Mouse (Mus musculus) heart, adult 18-20 months (tissue): ENCODE measurements around the gene Prkg1. TPM values are rescaled to one million over a fixed set of nuclear protein-coding genes. Genes with fewer than 3 reads are reported as not detected.
"Not testable (repeated sequence)": the region's sequence is repeated elsewhere in the genome, so short reads cannot be mapped to it uniquely, and the experiment has no call there.

Experiments used
- DNase-seq, 2 experiments: peaks; one replicate each; pipeline ENCODE4 v3.0.0; 2021 to 2022; ENCODE audit warnings: mixed read lengths in 1 of 2
- total RNA-seq, 2 experiments: library from RNA; stranded (reverse); gene quantifications; 2 replicates each; pipeline ENCODE4 v1.2.3; 2021

Gene Prkg1
- total RNA-seq, 2 experiments from 2014 or later: 11.2 to 11.5 TPM

DNA sequence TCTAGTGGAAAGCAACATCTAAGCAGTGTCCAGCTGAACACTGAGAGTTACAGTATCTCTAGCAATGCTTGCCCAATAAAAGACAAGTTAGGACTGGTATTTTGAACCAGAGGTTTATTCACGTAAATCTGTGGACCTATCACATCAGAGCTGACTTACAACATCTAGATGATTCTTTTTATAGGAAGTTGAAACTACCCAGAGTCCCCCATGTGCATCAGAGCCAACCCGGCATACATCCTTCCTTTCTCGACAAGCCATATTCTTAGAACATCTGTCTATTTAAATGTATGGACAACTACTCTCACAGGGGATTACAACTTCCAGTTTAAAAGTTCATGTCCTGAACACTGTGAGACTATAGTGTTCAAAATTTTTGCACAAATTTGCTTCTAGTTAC, 460.1 kb downstream of the Prkg1 start:
- DNase-seq: no peak

DNA sequence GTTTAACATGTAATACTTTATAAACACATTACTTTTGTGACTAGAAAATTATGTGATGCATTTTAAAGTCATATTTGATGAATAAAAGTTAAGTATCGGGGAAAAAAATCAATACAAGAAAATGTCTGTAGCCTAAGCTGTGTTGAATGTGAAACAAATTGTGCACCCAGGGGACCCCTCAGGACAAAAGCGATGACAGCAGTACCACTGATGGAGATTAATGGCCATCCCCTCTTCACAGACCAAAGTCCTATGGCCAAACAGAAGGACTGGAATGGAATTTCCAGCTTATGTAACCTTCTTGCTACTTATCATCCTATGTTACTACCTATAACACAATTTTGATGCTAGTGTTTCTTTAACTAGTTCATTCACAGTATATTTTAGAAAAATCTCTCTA, 473.6 kb downstream of the Prkg1 start:
- no peak for DNase-seq

DNA sequence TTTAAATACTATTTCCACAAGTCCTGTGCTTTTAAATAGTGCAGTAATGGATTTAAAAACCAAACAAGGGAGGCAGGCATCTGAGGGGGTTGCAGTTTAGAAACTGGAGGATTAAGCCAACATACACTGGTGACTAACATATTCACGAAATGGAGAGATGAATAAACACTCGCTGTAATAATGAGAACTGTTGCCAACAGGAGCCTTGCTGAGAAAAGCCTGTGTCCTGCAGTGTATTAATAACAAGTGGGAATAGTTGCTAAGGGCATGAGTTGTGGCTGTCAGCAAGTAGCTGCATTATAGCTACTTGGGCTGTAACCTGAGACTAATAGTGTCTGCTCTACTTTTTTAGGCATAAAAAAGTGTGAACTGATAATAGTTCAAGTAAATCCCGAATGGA, 480.3 kb downstream of the Prkg1 start:
- no peak for DNase-seq

DNA sequence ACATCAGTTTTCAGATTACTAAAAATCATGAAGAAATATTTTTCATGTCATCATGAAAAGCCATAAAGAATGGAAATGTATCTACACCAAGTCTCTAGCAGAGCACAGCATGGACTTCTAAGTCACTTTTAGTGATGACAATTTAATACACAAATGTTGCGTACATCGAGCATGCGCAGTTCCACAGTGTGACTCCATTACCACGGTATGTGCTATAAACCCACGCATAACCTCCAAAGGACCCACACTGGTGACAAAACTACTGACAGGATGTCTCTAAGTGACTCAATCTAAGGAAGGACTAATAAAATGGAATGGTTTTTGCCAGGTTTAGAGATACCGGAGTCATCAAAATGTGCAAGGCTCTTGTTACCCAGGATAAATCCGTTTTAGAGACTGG, 480.7 kb downstream of the Prkg1 start:
- DNase-seq: no peak

DNA sequence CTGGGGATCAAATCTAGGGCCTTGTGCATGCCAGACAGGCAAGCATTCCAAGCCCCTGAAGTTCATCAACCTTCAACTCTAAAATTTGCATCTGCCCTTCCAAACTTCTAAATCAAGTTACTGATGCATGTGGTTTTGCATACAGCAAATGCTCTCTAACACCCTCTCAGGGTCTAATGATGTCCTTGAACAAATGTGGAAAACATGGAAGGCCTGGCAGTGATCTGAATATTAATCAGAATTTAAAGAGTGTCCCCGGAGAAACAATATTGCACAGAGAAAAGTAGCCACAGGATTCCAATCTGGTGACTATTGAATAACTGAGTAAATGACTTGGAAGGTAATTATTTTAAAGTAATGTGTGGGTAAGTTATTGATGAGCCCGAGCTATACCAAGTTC, 481.2 kb downstream of the Prkg1 start:
- DNase-seq: no peak

DNA sequence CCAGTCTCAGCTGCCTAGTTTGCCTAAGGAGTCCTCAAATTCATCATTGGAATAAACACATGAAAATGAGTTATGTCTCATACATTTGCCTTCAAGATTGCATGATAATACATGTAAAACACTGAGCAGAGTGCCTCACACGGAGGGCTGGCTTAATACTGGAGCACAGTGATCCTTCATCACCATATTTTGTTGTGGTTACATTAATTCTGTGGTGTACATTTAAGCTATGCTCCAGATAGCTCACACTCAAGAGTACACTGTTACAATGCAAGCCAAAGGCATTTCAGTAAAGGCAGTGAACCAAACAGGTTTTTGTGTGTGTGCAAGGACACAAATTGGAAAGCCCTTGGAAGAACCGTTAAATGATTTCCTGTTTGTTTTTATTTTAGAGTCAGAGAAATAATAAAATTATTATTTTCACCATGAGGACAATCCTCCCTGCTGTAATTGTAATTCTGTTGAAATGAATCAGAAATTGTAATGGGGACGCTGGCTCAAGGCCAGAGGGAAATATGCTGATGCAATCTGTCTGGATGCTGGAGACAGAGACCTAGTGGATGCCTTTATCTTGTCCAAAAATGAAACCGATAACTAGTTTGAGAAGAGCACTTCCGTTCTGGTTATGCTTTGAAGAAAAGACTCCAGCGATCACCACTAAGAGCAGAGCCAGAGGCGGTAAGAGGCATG, 484.9 kb downstream of the Prkg1 start:
- peak; percentile 49 to 63 for DNase-seq

DNA sequence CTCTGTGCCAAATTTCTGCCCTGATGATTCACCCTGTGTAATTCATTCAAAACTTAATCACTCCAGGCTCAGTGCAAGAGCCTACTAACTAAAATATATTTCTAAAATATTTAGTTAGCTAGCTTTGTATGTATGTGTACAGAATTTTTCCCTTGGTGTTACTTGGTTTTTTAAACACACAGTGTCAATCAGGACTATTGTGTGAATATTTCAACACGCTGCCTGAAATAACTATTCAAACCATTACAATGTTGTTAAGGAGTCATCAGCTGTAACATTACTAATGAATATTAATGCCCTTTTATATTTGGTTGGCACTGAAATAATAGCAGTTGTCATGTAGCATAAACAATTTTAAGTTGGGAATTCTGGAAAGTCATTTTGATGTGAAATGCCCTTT, 502.4 kb downstream of the Prkg1 start:
- no peak for DNase-seq

DNA sequence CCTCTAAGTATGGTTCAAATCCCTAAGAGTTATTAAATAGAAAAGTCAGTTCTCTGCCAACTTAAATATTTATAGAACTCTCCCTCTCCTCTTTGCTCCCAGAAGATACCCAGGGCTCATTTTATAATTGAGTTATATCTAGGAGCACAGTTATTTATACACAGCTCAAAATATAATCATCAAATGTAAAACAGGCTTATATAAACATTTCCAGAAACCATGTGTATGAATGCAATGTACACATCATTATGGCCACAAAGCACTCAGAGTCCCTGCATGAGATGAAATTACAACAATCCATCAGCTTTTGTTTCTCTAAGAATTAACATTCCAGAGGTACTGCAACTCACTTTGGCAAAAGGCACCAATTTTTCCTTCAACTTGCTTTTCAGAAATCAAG, 504.3 kb downstream of the Prkg1 start:
- DNase-seq: no peak

DNA sequence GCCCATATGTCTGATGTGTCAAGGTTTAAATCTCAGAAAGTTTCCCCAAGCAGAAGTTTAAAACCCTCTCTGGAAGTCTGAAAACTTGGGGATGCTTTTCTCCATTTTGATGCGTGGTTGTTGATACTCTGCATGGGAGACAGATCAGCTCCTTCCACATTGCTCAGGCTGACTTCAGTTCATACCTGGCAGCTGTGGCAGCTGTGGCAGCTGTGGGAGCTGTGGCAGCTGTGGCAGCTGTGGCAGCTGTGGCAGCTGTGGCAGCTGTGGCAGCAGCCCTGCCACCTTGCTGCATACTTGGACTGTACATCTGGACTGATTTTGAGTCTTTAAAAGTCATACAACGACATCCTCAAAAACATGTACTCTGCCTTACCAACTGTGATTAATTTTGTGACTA, 509.1 kb downstream of the Prkg1 start:
- no peak for DNase-seq

DNA sequence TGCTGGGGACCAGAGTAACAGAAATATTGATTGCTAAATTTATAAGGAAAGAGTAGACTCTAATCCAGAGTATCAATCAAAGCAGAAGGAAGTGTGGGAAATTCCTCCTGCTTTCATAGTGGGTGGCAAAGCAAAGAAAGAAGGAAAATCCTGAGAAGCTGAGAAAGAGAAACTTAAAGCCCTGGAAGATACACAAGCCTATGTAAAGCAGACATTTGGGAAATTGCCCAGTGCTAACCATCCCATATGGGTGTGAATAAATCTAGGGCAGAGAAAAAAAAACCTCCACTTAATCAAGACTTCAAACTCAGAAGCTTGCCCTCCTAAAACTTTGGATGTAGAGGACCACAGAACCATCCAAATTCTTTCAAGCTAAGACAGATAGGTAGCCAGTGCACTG, 532.4 kb downstream of the Prkg1 start:
- no peak for DNase-seq

DNA sequence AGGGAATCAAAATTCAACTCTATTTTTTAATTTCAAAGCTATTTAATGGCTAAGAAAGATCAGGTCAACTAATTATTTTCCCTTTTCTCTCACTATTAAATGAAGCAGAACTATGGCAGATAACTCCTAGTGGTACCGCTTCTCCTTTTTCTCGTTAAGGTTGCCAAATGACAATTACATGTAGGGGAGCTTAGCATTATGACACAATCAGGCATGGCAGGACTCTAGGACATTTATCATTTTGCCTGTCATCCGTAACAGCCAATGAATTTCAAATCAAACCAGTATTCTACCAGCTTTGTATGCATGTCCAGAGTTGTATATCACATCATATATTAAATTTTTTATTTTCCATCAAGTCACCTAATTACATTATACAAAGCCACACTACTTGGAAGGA, 536.4 kb downstream of the Prkg1 start:
- DNase-seq: no peak

DNA sequence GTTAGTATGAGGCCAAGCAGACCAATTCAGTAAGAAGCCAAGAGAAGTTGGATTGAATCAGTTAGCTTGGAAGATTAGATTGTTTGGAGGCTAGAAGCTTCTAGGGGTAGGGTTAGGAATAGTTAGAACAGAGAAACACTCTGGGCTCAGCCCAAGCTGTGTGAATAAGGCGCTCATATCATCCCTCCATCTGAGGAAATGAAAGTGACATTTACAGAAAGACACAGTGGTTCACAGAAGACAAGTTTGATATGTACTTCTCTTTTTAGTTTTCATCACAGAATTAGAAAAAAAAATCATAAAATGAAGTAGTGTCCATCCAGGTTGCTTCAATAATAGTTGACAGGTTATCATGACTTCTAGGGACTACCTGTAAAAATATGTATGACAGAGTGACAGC, 541.4 kb downstream of the Prkg1 start:
- no peak for DNase-seq

DNA sequence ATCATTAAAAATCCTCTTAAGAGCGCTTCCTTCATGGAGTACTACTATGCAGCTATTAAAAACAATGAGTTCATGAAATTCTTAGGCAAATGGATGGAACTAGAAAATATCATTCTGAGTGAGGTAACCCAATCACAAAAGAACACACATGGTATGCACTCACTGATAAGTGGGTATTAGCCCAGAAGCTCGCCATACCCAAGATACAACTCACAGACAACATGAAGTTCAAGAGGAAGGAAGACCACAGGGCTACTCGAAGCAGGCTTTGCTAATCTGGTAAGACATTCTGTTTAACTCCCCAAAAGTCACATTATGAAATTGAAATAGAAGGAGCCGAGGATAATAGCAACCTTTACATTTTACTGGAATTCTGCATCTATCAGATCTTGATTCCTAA, 545.6 kb downstream of the Prkg1 start:
- DNase-seq: not testable (repeated sequence)

DNA sequence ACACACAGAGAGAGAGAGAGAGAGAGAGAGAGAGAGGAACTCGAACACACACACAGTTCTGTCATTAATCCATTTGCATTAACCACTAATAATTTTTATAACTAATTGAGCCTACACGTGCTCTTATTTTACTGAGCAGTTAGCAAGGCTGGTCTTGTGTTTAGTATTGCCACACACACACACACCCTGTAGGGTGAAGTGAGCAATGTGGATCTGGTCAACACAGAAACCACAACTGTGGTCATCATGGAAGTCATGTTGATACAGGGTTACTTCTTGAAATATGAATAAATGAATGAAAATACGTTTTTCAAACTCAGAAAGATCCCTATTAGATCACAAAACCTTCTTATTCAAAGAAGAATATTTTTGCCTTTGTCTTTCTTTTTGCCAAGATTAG, 554.0 kb downstream of the Prkg1 start:
- no peak for DNase-seq

DNA sequence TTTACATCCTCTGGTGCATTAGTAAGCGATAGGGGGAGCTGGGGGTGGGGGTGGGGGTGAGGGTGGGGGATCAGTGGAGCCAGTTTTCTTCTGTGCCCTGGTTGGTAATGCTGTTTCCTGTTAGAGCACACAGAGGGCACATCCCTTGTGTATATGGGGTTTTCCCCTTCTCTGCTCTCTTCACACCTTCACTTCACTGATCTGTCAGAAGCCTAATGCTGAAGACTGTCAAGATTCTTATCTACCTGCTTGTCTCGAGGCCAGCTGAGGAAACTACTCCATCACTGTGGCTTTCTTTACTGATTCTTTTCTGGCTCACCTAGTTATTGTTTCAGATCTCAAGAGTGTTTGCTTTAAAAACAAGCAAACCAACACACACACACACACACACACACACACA, 554.4 kb downstream of the Prkg1 start:
- no peak for DNase-seq

DNA sequence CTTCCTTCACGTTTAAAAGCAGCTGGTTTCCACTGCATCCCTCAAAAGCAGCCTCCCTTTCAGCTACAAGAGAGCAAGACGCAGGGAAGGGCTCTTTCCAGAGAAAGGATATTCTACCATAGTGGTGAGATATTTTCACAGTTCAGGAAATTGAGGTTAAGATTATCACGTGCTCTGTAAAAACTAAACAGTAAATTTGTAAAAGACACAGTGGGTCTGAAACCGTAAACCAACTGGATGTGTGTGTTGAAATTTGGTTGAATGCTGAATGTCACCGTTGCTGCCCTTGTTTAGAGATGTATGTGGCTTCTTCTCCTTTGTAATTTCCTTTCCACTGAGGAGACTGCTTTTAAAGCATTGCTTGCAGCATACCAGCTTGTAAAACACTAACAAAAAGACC, 565.2 kb downstream of the Prkg1 start:
- DNase-seq: peak in 1 of 2 experiments; percentile 25

DNA sequence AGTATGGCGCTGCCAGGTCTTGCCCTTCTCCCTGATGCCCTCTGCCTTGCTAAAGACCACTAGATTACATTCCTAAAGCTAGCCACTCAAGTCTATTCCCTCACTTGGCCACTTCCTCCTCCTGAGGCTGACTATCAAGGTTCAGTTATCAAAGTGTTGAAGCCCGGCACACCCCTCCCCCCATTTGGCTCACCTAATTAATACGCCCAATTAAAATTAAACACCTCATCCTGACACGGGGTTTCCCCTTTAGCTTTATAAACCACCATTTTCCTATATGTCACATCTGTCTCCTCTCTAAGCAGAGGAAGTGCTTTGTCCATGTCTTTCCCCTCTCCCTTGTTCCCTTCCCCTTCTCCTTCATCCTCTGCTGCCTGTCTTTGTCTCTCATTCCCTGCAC, 566.4 kb downstream of the Prkg1 start:
- DNase-seq: no peak

DNA sequence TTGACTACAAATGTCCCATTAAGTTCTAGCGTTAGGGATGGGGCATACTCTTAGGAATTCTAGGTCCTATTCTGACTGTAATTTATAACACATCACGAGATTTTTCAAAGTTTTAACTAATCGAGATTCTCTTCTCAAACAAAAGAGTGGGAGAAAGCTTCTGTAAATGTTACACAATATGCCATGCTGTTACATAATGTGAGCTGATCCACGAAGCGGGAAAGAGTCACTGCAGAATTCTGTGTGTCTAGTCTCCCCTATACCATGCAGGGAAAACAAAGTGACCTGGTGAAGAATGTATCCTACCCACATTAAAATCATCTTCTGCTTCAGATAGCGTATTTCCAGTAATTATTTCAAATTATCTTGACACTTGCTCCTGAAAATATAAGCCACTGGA, 567.8 kb downstream of the Prkg1 start:
- DNase-seq: no peak

DNA sequence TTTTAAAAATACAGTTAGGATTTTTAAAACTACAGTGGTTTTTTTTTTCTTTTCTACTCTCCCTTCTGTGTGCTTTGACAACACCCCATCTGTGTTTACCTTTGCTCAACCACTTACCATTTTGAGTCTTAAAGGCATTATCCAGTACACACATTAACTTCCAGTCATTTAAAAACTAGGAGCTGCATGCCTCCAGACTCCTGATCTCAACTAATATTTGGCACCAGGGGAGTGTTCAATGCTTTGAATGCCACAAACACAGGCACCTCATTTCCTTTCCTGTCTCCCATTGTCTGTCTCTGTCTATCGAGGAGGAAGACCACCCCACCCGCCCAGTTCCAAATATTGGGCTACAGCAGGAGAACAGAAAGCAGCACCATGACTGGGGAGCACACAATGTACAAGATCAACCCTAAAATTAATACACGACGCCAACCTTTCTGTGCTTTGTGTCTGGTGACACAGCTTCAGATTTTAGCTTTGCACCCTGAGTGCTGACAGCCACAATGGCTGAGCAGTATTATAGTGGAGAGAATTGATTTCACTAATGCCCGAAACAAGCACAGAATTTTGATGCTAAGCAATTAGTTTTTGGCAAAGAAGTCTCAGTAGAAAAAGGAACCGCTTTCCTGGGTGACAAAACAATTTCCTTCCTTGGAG, 576.1 kb downstream of the Prkg1 start:
- DNase-seq: no peak

DNA sequence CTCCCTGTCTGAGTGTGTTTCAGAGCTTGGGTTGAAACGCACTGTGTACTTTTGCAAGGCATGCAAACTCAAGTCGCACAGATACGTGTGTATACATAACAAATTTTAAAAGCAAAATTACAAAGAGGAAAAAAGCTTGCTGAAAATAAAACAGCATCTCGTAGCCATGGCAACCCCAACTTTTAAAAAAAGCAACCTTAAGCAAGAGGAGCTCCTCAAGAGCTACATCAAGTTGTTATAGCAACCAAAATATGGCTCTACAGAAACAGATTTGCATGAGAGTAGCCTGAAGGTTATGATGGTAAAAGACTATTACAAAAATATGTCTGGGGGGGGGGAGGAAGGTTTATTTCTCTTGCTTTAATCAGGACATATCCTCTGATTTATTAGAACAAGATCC, 584.1 kb downstream of the Prkg1 start:
- DNase-seq: no peak

DNA sequence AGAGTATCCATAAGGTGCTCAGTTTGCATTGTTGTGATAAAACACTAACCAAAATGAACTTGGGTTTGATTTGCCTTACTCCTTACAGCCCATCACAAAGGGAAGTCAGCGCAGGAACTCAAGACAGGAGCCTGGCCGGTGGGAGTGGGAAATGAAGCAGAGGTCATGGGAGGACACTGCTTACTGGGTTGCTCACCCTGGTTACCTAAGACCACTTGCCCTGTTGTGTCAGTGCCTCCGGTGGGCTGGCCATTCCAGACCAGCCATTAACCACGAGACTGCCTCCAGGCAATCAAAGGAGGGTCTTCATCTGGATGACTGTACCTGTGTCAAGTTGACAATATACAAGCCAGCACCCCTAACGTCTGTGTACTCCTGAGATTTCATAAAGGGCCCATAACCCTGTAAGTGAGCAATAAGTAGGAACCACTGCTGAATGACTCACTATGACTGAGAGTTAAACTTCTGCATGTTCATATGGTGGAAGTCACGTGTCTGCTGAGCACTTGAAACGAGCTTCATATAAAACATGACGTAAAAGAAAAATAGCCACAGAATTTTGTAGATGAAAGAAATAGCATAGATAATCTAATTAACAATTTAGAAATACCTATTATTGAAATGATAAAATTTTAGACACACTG, 587.4 kb downstream of the Prkg1 start:
- DNase-seq: no peak

DNA sequence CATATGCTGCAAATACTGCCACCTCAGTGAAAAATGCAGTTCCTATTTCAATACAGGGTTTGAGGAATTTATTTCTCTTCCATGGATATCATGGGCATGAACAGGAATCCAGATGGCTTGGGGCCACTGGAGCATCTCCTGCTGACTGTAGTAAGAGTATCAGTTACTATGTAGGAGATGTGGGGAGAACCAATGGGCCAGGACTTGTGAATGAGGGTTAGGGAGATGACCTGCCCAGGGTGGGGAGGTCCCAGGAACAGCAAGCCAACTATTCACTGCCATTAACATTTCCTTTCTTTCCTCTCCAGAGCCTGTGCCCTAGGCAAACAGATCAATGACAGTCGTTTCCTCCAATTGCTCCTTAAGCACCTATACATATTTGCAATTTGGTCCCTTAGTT, 593.8 kb downstream of the Prkg1 start:
- DNase-seq: no peak

DNA sequence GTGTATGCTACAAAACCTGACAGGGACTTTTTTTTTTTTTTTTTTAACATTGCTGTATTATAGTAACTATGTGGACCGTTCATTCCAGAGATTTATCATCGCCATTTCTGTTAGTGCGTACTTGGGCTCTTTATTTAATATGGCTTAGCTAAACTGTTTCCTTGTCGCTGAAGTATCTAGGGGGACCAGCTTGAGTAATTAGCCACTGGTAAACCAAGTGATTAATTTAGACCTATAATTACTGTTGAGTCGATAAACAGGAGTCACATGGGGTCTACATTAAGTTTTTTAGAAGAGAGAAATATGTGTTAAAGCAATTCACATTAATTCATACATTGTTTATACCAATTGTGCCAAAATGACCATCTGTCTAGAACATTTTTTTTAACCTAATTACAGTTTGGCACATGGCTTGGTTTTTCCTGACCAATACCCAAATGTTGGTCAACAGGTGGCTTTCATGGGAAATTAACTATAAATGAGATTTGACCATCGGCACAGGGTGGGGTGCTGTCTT, 605.8 kb downstream of the Prkg1 start:
- no peak for DNase-seq

DNA sequence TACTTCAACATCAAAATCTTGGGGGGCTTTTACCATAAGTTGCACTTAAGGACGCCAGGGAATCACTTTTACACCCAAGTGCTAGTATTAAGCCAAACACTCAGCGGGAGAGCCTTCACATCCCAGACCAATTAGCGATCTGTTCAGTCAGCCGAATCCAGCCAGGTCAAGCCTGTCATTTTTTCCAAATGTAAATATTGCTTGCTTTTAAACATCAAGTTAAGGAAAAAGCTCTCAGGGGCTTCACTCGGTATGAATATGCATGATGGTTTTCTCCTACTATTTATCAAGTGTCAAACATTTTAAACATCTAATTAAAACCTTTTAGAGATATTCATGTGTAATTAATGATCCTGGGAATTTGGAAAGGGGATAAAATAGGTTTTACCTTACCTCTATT, 611.4 kb downstream of the Prkg1 start:
- DNase-seq: no peak
